Mouse (Mus musculus) kidney, adult 2 months (tissue): Measurements from ENCODE around the gene Pdzd2. TPM values are rescaled to one million over a fixed set of nuclear protein-coding genes. Genes with fewer than 3 reads are reported as not detected.

Experiments used
- DNase-seq: peaks from one replicate; pipeline ENCODE4 v3.0.0; 2021
- H3K27ac ChIP-seq: fragments of 200-500 bp; 2 replicates; pipeline ENCODE4 v1.5.1; 2012; ENCODE audit warnings: low read depth, low read length, control low read depth, inconsistent platforms; ENCODE audit not compliant: insufficient read depth
- H3K27me3 ChIP-seq: fragments of 200-500 bp; replicated peaks from 2 replicates; pipeline ENCODE4 v1.6.1; 2012; ENCODE audit warnings: mild to moderate bottlenecking, moderate library complexity, low read length, inconsistent platforms; ENCODE audit not compliant: control insufficient read depth, insufficient read depth
- H3K36me3 ChIP-seq: fragments of 200-500 bp; 2 replicates; pipeline ENCODE4 v1.6.1; 2012; ENCODE audit warnings: mild to moderate bottlenecking, moderate library complexity, low read length, inconsistent platforms; ENCODE audit not compliant: control insufficient read depth, insufficient read depth
- H3K4me1 ChIP-seq: fragments of 200-500 bp; 2 replicates; pipeline ENCODE4 v1.6.1; 2011; ENCODE audit warnings: low read length; ENCODE audit not compliant: control insufficient read depth, insufficient read depth
- H3K4me3 ChIP-seq: fragments of 200-500 bp; 2 replicates; pipeline ENCODE4 v1.5.1; 2011; ENCODE audit warnings: mild to moderate bottlenecking, low read depth, low read length, control low read depth; ENCODE audit not compliant: insufficient read depth
- CTCF ChIP-seq: fragments of 200-500 bp; conservative IDR thresholded peaks from 2 replicates; pipeline ENCODE4 v1.5.1; 2011; ENCODE audit warnings: low read depth, mild to moderate bottlenecking, control low read depth, low read length, moderate library complexity, mixed read lengths; ENCODE audit not compliant: insufficient read depth, insufficient read length
- POLR2A ChIP-seq: fragments of 200-500 bp; IDR thresholded peaks from one replicate; pipeline ENCODE4 v1.6.1; 2011; ENCODE audit warnings: low read depth, low read length, control low read depth
- WGBS: fragments of 180-500 bp; shearing (Covaris S2); methylation state at CpG from one replicate; pipeline ENCODE4 v1.1.7; 2018; 5-methylcytosine and 5-hydroxymethylcytosine counted together
- polyA plus RNA-seq: library from polyadenylated mRNA; depleted of rRNA; stranded (reverse); fragments of >200 nt; gene quantifications from 2 replicates; pipeline ENCODE4 v1.2.3, GENCODE M21; 2012

Pdzd2 gene
- polyA plus RNA-seq, 1 experiment = 16.5 TPM

DNA sequence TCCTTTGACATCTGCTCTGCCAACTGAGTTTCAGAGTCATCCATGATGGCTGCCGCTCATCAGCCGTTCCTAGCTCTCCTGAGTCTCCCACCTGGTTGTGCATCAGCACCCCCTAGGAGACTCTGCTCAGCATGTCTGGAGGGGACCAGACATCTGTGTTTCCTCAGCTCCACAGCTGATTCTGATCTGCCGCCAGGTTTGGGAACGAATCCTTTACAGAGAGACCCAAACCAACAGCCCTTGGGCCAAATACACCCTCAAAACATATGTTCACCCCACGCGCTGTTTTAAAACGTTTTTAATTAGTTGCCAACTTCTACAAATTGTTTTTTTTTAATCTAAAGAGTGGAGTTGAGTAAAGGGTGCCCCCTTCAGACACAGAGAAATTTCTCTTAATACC lies 31.2 kb upstream of the Pdzd2 start:
- no peak overlapping the region for H3K27ac ChIP-seq
- WGBS = 79% methylated on average over 7 of the region's 7 CpGs

DNA sequence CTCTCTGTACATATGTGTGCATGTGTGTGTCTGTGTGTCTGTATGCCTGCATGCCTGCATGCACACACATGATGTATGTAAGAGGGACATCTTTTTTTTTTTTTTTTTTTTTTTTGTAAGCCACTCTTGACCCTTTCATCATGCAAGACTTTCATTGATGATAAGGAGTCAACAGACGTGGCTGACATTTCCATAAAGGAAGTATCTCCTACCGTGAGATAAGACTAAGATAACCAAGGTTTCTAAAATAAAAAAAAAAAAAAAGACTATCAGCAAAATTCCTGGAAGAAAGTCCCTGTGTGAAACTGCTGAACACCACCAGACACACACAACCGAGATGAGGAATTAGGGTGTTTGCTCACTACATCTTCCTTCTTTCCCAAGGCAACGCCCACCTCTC lies 27.1 kb upstream of the Pdzd2 start:
- TF ChIP-seq POLR2A = no peak
- no peak for TF ChIP-seq CTCF
- DNase-seq = no peak
- WGBS = 72% methylated on average over 4 of the region's 4 CpGs
- Histone ChIP-seq H3K4me1 (no peaks in the 10 kb centered on the region), H3K36me3 (no peaks in the 10 kb centered on the region), H3K4me3 (no peak overlapping the region), H3K27me3 (no peaks in the 10 kb centered on the region; the same call in 1 of the 2 replicates), H3K27ac (no peak overlapping the region)

More for the DNA sequence above, 31.2 kb upstream of the Pdzd2 start:
- no peaks in the 10 kb centered on the region for H3K4me1 ChIP-seq
- DNase-seq = no peak
- no peak overlapping the region for H3K4me3 ChIP-seq
- H3K27me3 ChIP-seq = no peaks in the 10 kb centered on the region; the same call in 1 of the 2 replicates
- H3K36me3 ChIP-seq = no peaks in the 10 kb centered on the region
- no peak for TF ChIP-seq CTCF
- TF ChIP-seq POLR2A = no peak

DNA sequence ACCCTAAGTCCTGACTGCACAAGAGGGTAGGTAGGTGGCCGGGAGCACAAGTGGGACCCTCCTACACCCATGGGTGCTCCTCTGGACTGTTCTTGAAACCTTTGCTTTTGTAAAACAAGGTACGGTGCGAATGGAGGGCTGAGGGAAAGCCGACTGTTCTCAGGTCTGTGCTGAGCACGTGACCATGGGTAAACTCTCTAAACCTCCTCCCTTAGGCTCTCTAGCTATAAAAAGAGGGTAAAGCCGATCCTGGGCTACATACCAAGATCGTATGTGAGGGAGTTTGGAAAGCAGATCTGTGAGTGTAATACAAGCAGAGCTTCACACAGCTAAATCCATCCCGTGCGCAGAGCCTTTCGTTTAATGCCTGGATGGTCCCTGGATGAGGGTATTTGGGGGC lies 23.4 kb upstream of the Pdzd2 start:
- Histone ChIP-seq H3K4me3 (no peak overlapping the region), H3K36me3 (no peaks in the 10 kb centered on the region), H3K27me3 (no peaks in the 10 kb centered on the region), H3K27ac (no peak overlapping the region), H3K4me1 (no peaks in the 10 kb centered on the region)
- WGBS = 42% methylated on average over 10 of the region's 10 CpGs
- DNase-seq = no peak
- TF ChIP-seq CTCF (no peak), POLR2A (no peak)

DNA sequence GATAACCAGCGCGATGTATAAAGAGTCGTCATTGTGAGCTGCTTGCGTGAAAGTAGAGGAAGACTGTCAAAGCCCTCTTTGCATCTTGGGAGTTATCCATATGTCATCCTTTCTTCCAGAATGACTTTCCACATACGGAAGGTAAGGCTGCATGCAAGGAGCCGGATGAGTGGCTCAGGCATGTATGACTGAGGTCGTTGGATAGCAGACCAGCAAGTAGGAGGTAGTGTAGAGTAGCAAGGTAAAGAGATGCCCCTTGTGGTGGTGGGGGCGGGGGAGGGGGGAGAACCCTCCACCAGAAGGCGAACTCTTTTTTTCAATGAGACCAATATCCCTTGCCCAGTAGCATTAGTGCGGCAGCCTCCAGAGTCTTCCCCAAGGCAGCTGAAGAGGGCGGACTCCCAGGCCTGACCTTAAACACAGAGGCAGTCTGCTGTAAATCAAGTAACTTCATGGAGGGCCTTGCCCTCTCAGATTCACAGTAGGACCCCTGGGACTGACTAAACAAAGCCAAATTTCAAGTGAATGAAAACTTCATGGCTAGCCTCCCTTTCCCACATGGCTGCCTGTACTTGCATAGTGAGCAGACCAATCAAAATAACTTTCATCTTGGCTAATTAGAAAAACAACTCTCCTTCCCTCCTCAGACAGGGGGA lies 22.7 kb upstream of the Pdzd2 start:
- DNase-seq = no peak
- Histone ChIP-seq H3K27me3 (no peaks in the 10 kb centered on the region), H3K4me3 (no peak overlapping the region), H3K36me3 (no peaks in the 10 kb centered on the region), H3K4me1 (no peaks in the 10 kb centered on the region), H3K27ac (no peak overlapping the region)
- no peak for TF ChIP-seq CTCF
- WGBS = 68% methylated on average over 11 of the region's 11 CpGs

DNA sequence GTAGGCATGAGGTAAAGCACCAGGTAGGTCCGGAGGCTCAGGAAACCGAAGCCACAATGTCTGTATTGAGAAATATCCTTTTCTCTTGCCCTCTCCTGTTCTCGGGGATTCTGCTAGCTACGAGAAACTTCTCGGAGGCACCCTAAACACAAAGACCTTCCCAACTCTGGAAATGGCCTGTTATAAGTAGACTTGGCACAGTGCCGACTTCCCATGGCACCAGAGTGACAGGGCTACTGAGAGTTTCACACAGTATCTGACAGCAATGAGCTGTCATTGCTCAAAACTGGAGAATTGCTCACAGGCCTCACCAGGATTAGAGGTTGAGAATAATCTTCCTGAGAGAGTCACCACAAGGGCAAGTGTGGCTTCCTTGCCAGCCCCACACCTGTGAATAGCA lies 21.0 kb upstream of the Pdzd2 start:
- TF ChIP-seq CTCF = no peak
- TF ChIP-seq POLR2A = no peak
- no peak for DNase-seq
- WGBS = 87% methylated on average over 6 of the region's 6 CpGs
- H3K36me3 ChIP-seq = no peaks in the 10 kb centered on the region
- H3K4me1 ChIP-seq = no peaks in the 10 kb centered on the region
- H3K4me3 ChIP-seq = no peak overlapping the region
- no peaks in the 10 kb centered on the region for H3K27me3 ChIP-seq
- no peak overlapping the region for H3K27ac ChIP-seq

DNA sequence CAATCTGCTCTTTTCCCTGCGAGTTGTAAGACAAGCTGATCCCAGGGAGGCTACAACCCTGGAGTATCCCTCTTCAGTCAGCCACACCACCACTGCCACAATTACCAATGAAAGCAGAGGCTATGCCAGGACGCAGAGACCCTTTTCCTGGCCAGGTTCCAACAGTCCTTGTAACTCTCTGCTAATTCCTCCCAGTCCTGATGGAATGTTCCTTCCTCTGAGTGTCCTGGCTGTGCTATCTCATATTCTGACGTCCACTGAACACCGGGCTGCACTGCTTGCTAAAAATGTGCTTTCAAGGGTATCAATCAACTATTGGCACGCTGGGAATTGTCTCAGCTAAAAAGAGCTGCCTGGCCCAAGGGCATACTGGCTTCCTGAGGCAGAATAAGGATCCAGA lies 18.7 kb upstream of the Pdzd2 start:
- 48% methylated on average over 5 of the region's 5 CpGs for WGBS
- no peak for DNase-seq
- H3K4me1 ChIP-seq = no peaks in the 10 kb centered on the region
- no peak overlapping the region for H3K4me3 ChIP-seq
- no peaks in the 10 kb centered on the region for H3K27me3 ChIP-seq
- H3K36me3 ChIP-seq = no peaks in the 10 kb centered on the region
- H3K27ac ChIP-seq = no peak overlapping the region
- TF ChIP-seq POLR2A = no peak
- no peak for TF ChIP-seq CTCF

DNA sequence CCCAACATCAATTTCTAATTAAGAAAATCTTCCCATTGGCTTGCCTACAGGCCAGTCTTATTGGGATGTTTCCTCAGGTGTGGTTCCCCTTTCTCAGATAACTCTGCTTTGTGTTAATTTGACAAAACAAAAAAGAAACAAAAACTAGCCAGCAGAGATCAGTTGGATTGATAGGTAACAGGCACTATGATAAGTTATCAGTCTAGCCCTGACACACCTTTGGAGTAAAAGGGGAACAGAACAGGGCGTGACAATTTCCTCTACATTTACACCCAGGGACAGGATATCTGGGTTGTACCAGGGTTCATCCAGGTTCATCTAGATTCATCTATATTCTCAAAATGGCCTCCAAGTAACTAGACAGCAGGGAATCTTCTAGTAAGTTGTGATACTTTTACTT lies 18.0 kb upstream of the Pdzd2 start:
- H3K4me1 ChIP-seq = no peaks in the 10 kb centered on the region
- no peak overlapping the region for H3K27ac ChIP-seq
- DNase-seq = no peak
- TF ChIP-seq POLR2A (no peak), CTCF (no peak)
- 86% methylated on average over 1 of the region's 1 CpGs for WGBS
- H3K36me3 ChIP-seq = no peaks in the 10 kb centered on the region
- no peak overlapping the region for H3K4me3 ChIP-seq
- H3K27me3 ChIP-seq = no peaks in the 10 kb centered on the region
